Mouse (Mus musculus) stomach, postnatal 0 days (tissue): ENCODE measurements around the gene Kif1c.
"Not testable (repeated sequence)": the region's sequence is repeated elsewhere in the genome, so short reads cannot be mapped to it uniquely, and the experiment has no call there.

Experiments
- CTCF ChIP-seq: IDR thresholded peaks from 2 replicates; pipeline ENCODE4 v1.5.1; 2016; ENCODE audit warnings: antibody characterized with exemption, low read depth, mild to moderate bottlenecking, moderate library complexity
- EP300 ChIP-seq: optimal IDR thresholded peaks from 2 replicates; pipeline ENCODE3; 2016; ENCODE audit warnings: antibody characterized with exemption

DNA sequence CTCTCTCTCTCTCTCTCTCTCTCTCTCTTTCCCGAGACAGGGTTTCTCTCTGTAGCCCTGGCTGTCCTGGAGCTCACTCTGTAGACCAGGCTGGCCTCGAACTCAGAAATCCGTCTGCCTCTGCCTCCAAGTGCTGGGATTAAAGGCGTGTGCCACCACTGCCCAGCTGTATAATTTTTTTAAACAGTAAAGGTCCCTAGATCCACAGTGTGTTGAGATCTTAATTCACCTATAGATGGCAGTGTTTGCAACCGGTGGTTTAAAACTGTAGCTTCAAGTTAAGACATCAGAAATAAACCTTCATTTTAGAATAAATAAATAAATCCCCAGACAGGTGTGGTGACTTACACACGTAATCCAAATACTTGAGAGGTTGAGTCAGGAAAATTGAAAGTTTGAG, 77.7 kb downstream of the Kif1c start:
- not testable (repeated sequence) for TF ChIP-seq EP300
- TF ChIP-seq CTCF = peak; percentile 72
